Mouse (Mus musculus): ENCODE measurements at regions not wholly inside any gene's neighbourhood (a gene's known extent, or its start where the extent isn't known, plus 50 kb on each side); places are given as distances from the start of the nearest gene placed in this dataset.
A peak's percentile ranks its signal among the peaks of the same experiment; 100 is the strongest.

DNA sequence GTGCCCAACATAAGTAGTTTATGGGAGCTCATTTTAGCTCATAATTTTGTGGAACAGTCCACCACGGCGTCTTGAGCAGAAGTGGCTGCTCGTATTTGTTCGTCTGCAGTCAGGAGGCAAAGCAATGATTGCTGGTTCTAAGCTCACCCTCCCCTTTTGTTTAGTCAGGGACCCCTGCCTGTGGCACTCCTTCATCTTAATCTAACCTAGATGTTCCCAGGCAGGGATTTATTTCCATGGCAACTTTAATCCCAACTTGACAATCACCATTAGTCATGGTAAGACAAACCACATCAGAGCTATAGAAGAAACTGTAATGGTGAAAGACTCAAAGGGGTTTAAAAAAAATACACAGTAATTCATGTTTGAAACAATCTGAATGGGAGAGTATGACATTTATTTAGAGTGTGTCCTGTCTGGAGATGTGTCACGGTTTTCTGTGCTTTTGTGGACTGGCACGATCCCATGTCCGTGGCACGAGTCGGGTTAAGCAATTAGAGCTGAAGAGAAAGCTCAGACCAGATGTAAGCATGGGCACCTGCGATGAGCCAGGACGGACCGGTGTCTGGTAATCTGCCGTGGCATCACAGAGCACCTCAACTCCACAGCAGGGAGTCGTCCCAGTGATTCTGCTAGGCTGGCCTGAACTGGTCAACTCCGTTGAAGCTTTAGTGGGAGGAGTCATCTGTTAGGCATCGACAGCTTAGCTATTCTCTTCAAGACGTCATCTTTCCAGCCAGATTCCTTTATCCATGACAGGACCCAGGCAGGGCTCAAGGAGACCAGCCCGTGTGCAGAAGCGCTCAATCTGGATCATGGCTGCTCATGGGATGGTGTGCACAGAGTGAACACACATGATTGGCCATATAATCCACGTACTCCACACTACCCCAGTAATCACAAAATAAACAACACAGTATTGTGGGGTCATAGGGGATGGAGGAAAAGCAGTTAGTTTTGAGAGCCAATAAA lies 281.5 kb downstream of the Ajap1 start:
- 88% methylated on average over 20 of the region's 20 CpGs for WGBS
- ATAC-seq (ENCODE audit: low FRiP score, low TSS enrichment), result no peak

GRCm38 (mm10) chr4:153189485-153189884 lies 293.1 kb downstream of the Ajap1 start:
- WGBS, result 6% methylated on average over 8 of the region's 8 CpGs
- peak; percentile 60 for ATAC-seq (ENCODE audit: low FRiP score, low TSS enrichment)
- H3K9me3 ChIP-seq (ENCODE audit: control insufficient read depth, low read length), result no peaks in the 10 kb centered on the region

More for the DNA sequence above, 281.5 kb downstream of the Ajap1 start:
- Histone ChIP-seq H3K4me1 (ENCODE audit: control insufficient read depth, insufficient read depth, low read length) (peaks cover 4% of the 10 kb centered on the region; the same call in 1 of the 2 replicates), H3K9ac (ENCODE audit: low read depth, low read length) (no peak overlapping the region), H3K36me3 (ENCODE audit: control insufficient read depth, insufficient read depth, low read length) (no peaks in the 10 kb centered on the region), H3K27ac (ENCODE audit: low read depth, low read length) (no peak overlapping the region), H3K4me2 (replicated peaks; ENCODE audit: low read depth, low read length) (no peak overlapping the region), H3K27me3 (ENCODE audit: control insufficient read depth, insufficient read depth, low read length) (no peaks in the 10 kb centered on the region), H3K4me3 (ENCODE audit: low read length) (no peak overlapping the region), H3K9me3 (ENCODE audit: control insufficient read depth, low read length) (0 out of 2 replicates have a peak, but pooled peaks cover 2% of the 10 kb centered on the region)

DNA sequence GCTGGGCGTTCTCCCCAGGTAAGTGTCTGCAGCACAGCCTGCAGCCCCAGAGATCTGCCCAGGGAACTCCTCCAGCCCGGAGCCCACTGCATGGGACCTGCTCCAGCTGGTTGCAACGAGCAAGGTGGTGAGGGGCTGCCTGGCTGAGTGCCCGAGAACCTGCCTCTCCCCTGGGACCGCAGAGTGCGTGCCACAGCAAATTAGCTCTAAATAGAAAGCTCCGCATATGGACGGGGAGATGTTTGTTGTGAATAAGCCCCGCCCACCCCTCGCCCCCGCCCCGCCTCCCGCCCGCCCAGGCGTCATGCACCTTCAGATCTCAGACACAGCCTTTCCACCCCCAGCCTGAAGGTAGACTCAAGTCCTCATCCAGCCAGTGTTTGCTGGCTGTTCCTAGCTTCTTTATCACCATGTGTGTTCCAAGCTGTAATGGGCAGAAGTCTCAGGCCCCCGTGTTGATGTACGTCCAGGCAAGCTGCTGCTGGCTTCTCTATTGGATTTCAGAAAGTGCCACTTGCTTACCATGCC lies 294.0 kb downstream of the Ajap1 start:
- no peaks in the 10 kb centered on the region for H3K36me3 ChIP-seq (ENCODE audit: control insufficient read depth, insufficient read depth, low read length)
- H3K27me3 ChIP-seq (ENCODE audit: control insufficient read depth, insufficient read depth, low read length), result 0 out of 2 replicates have a peak, but pooled peaks cover 6% of the 10 kb centered on the region
- no peak overlapping the region for H3K27ac ChIP-seq (ENCODE audit: low read depth, low read length)
- 2% methylated on average over 17 of the region's 17 CpGs for WGBS
- H3K4me1 ChIP-seq (ENCODE audit: control insufficient read depth, insufficient read depth, low read length), result 0 out of 2 replicates have a peak, but pooled peaks cover 3% of the 10 kb centered on the region
- ATAC-seq (ENCODE audit: low FRiP score, low TSS enrichment), result no peak
- H3K9me3 ChIP-seq (ENCODE audit: control insufficient read depth, low read length), result no peaks in the 10 kb centered on the region
- H3K4me2 ChIP-seq (replicated peaks; ENCODE audit: low read depth, low read length), result peak overlapping the region; percentile 10; the same call in 1 of the 2 replicates
- H3K9ac ChIP-seq (ENCODE audit: low read depth, low read length), result no peak overlapping the region
- no peak overlapping the region for H3K4me3 ChIP-seq (ENCODE audit: low read length)

More at GRCm38 (mm10) chr4:153189485-153189884, 293.1 kb downstream of the Ajap1 start:
- Histone ChIP-seq H3K9ac (ENCODE audit: low read depth, low read length) (no peak overlapping the region), H3K27me3 (ENCODE audit: control insufficient read depth, insufficient read depth, low read length) (0 out of 2 replicates have a peak, but pooled peaks cover 6% of the 10 kb centered on the region), H3K4me1 (ENCODE audit: control insufficient read depth, insufficient read depth, low read length) (0 out of 2 replicates have a peak, but pooled peaks cover 3% of the 10 kb centered on the region), H3K36me3 (ENCODE audit: control insufficient read depth, insufficient read depth, low read length) (no peaks in the 10 kb centered on the region), H3K4me3 (ENCODE audit: low read length) (no peak overlapping the region), H3K4me2 (replicated peaks; ENCODE audit: low read depth, low read length) (no peak overlapping the region), H3K27ac (ENCODE audit: low read depth, low read length) (no peak overlapping the region)

DNA sequence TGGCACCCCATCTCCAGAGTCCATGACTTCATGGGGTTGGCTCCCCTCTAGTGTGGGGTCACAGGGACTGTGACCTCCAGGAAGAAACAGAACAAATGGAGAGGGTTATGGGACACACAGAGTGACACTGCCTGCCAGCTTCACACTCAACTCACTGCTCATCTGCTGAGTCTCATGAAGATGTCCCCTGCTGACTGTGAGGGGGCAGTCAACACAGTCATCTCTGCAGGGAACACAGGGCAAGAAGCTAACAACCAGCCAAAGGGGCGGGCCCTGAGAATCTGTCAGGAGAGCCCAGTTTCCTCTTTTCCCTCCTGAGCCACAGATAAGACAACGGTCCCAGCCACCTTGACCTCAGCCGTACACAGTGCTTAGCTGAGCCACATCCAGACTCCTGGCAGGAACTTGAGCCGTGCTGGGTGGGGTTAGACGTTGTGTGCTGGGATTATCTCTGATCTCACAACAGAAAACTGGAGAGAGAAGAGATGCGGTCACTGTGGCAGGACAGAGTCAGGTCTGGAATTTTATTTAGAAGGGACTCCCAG lies 294.6 kb downstream of the Ajap1 start:
- 3% methylated on average over 6 of the region's 6 CpGs for WGBS
- no peak overlapping the region for H3K9ac ChIP-seq (ENCODE audit: low read depth, low read length)
- H3K4me3 ChIP-seq (ENCODE audit: low read length), result no peak overlapping the region
- H3K4me2 ChIP-seq (replicated peaks; ENCODE audit: low read depth, low read length), result peak overlapping the region; percentile 10; the same call in 1 of the 2 replicates
- ATAC-seq (ENCODE audit: low FRiP score, low TSS enrichment), result peak; percentile 55; the same call in 1 of the 2 replicates
- 0 out of 2 replicates have a peak, but pooled peaks cover 6% of the 10 kb centered on the region for H3K27me3 ChIP-seq (ENCODE audit: control insufficient read depth, insufficient read depth, low read length)
- no peaks in the 10 kb centered on the region for H3K36me3 ChIP-seq (ENCODE audit: control insufficient read depth, insufficient read depth, low read length)
- H3K27ac ChIP-seq (ENCODE audit: low read depth, low read length), result no peak overlapping the region
- H3K9me3 ChIP-seq (ENCODE audit: control insufficient read depth, low read length), result no peaks in the 10 kb centered on the region
- H3K4me1 ChIP-seq (ENCODE audit: control insufficient read depth, insufficient read depth, low read length), result 0 out of 2 replicates have a peak, but pooled peaks cover 3% of the 10 kb centered on the region

DNA sequence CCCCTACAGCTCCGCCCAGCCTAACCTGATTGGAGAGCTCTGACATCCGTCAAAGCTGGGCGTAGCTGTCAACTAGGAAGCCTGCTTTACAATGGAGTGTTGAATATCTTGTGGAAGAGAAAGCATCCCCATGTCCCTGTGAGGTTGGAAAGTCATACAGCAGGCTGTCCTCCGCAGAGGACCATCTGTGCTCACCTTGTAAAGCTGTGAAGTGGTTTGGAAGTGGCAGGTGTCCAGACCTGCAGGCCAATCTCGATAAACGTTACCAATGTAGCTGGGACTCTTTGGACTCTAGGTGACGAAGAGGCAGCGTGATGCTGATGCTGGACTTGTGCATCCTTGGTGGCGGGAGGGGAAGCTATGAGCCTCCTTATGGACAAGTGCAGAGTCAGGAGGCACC lies 305.1 kb downstream of the Ajap1 start:
- Histone ChIP-seq H3K27ac (ENCODE audit: low read depth, low read length) (no peak overlapping the region), H3K4me3 (ENCODE audit: low read length) (no peak overlapping the region), H3K4me1 (ENCODE audit: control insufficient read depth, insufficient read depth, low read length) (0 out of 2 replicates have a peak, but pooled peaks cover 3% of the 10 kb centered on the region), H3K4me2 (replicated peaks; ENCODE audit: low read depth, low read length) (no peak overlapping the region), H3K9ac (ENCODE audit: low read depth, low read length) (no peak overlapping the region), H3K9me3 (ENCODE audit: control insufficient read depth, low read length) (no peaks in the 10 kb centered on the region; the same call in 1 of the 2 replicates), H3K36me3 (ENCODE audit: control insufficient read depth, insufficient read depth, low read length) (no peaks in the 10 kb centered on the region), H3K27me3 (ENCODE audit: control insufficient read depth, insufficient read depth, low read length) (no peaks in the 10 kb centered on the region)
- no peak for ATAC-seq (ENCODE audit: low FRiP score, low TSS enrichment)
- WGBS, result 90% methylated on average over 9 of the region's 9 CpGs

DNA sequence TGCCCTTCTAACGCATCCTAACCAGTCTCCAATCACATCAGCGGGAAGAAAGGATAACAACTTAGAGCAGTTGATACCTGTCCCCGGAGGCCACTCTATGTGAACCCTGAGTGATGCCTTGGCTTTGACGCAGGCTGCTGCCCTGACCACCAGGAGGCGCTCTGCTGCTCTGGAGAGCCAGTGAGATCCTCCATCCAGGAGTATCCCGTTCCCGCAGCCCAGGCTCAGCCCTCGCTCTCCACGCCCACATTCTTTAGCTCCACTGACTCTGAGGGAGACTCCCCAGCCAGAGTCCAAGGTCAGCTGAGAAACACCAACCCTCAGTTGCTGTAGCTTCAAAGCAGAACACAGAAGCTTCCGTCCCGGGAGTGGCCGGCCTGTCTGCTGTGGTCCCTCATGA lies 307.0 kb downstream of the Ajap1 start:
- ATAC-seq (ENCODE audit: low FRiP score, low TSS enrichment), result peak; percentile 97
- Histone ChIP-seq H3K27me3 (ENCODE audit: control insufficient read depth, insufficient read depth, low read length) (no peaks in the 10 kb centered on the region), H3K4me2 (replicated peaks; ENCODE audit: low read depth, low read length) (no peak overlapping the region), H3K27ac (ENCODE audit: low read depth, low read length) (no peak overlapping the region; the same call in 1 of the 2 replicates), H3K9ac (ENCODE audit: low read depth, low read length) (no peak overlapping the region), H3K9me3 (ENCODE audit: control insufficient read depth, low read length) (no peaks in the 10 kb centered on the region; the same call in 1 of the 2 replicates), H3K4me3 (ENCODE audit: low read length) (no peak overlapping the region), H3K36me3 (ENCODE audit: control insufficient read depth, insufficient read depth, low read length) (no peaks in the 10 kb centered on the region), H3K4me1 (ENCODE audit: control insufficient read depth, insufficient read depth, low read length) (0 out of 2 replicates have a peak, but pooled peaks cover 3% of the 10 kb centered on the region)
- 2% methylated on average over 12 of the region's 12 CpGs for WGBS

- no peak overlapping the region for H3K4me2 ChIP-seq (replicated peaks; ENCODE audit: low read depth, low read length)
- H3K9ac ChIP-seq (ENCODE audit: low read depth, low read length), result no peak overlapping the region; the same call in 1 of the 2 replicates
- 14% methylated on average over 15 of the region's 15 CpGs for WGBS
- no peaks in the 10 kb centered on the region for H3K27me3 ChIP-seq (ENCODE audit: control insufficient read depth, insufficient read depth, low read length)
- no peak overlapping the region for H3K27ac ChIP-seq (ENCODE audit: low read depth, low read length)
- H3K9me3 ChIP-seq (ENCODE audit: control insufficient read depth, low read length), result no peaks in the 10 kb centered on the region; the same call in 1 of the 2 replicates
- H3K4me3 ChIP-seq (ENCODE audit: low read length), result no peak overlapping the region
- no peaks in the 10 kb centered on the region for H3K36me3 ChIP-seq (ENCODE audit: control insufficient read depth, insufficient read depth, low read length)
- ATAC-seq (ENCODE audit: low FRiP score, low TSS enrichment), result no peak
- 0 out of 2 replicates have a peak, but pooled peaks cover 3% of the 10 kb centered on the region for H3K4me1 ChIP-seq (ENCODE audit: control insufficient read depth, insufficient read depth, low read length)
These were observed 307.5 kb downstream of the Ajap1 start for GRCm38 (mm10) chr4:153175077-153175476.

GRCm38 (mm10) chr4:153169991-153170390 lies 312.6 kb downstream of the Ajap1 start:
- no peak for ATAC-seq (ENCODE audit: low FRiP score, low TSS enrichment)
- H3K4me3 ChIP-seq (ENCODE audit: low read length), result no peak overlapping the region
- no peaks in the 10 kb centered on the region for H3K27me3 ChIP-seq (ENCODE audit: control insufficient read depth, insufficient read depth, low read length)
- no peak overlapping the region for H3K27ac ChIP-seq (ENCODE audit: low read depth, low read length)
- 0 out of 2 replicates have a peak, but pooled peaks cover 3% of the 10 kb centered on the region for H3K4me1 ChIP-seq (ENCODE audit: control insufficient read depth, insufficient read depth, low read length)
- H3K9me3 ChIP-seq (ENCODE audit: control insufficient read depth, low read length), result no peaks in the 10 kb centered on the region; the same call in 1 of the 2 replicates
- no peak overlapping the region for H3K4me2 ChIP-seq (replicated peaks; ENCODE audit: low read depth, low read length)
- H3K9ac ChIP-seq (ENCODE audit: low read depth, low read length), result no peak overlapping the region
- 43% methylated on average over 9 of the region's 9 CpGs for WGBS
- H3K36me3 ChIP-seq (ENCODE audit: control insufficient read depth, insufficient read depth, low read length), result no peaks in the 10 kb centered on the region

Data from kidney, embryonic 14.5 days (tissue).